Mouse (Mus musculus) forebrain, embryonic 13.5 days (tissue): ENCODE results near the gene B4galt1. TPM values are rescaled to one million over a fixed set of nuclear protein-coding genes. Genes with fewer than 3 reads are reported as not detected.

ENCODE experiments used
- ATAC-seq: fragments of 200-750 bp; cut with Nextera tagmentation; 2 replicates; pipeline ENCODE4 v1.8.0; 2017
- H3K27ac ChIP-seq: fragments of 300-500 bp; sonication (generic); 2 replicates; pipeline ENCODE4 v1.5.1; 2015; ENCODE audit warnings: inconsistent platforms, mild to moderate bottlenecking, moderate library complexity
- H3K27me3 ChIP-seq: fragments of 300-500 bp; sonication (generic); 2 replicates; pipeline ENCODE4 v1.6.1; 2015; ENCODE audit warnings: mild to moderate bottlenecking, inconsistent platforms
- H3K36me3 ChIP-seq: fragments of 300-500 bp; sonication (generic); 2 replicates; pipeline ENCODE4 v1.6.1; 2015; ENCODE audit warnings: mild to moderate bottlenecking, inconsistent platforms; ENCODE audit not compliant: poor library complexity, severe bottlenecking
- H3K4me1 ChIP-seq: fragments of 300-500 bp; sonication (generic); 2 replicates; pipeline ENCODE4 v1.6.1; 2015; ENCODE audit warnings: inconsistent platforms
- H3K4me2 ChIP-seq: fragments of 300-500 bp; sonication (generic); 2 replicates; pipeline ENCODE4 v1.6.1; 2015; ENCODE audit warnings: inconsistent platforms, mild to moderate bottlenecking, moderate library complexity
- H3K4me3 ChIP-seq: fragments of 300-500 bp; sonication (generic); 2 replicates; pipeline ENCODE4 v1.5.1; 2015; ENCODE audit warnings: mild to moderate bottlenecking, inconsistent platforms
- H3K9ac ChIP-seq: fragments of 300-500 bp; sonication (generic); 2 replicates; pipeline ENCODE4 v1.6.1; 2015; ENCODE audit warnings: mild to moderate bottlenecking, inconsistent platforms
- H3K9me3 ChIP-seq: fragments of 300-500 bp; sonication (generic); replicated peaks from 2 replicates; pipeline ENCODE4 v1.6.1; 2016; ENCODE audit warnings: inconsistent platforms
- WGBS: fragments of 180-500 bp; shearing (Covaris S2); methylation state at CpG from one replicate; pipeline ENCODE4 v1.1.7; 2015; 5-methylcytosine and 5-hydroxymethylcytosine counted together
- polyA plus RNA-seq: library from polyadenylated mRNA; unstranded; fragments of >200 nt; fragmentation: Nextera tagmentation; extraction: Ambion mirVana; gene quantifications from 2 replicates; pipeline ENCODE4 v1.2.1, GENCODE M21; 2015

B4galt1 gene
- polyA plus RNA-seq, 1 experiment from 2014 or later: 7.8 TPM

DNA sequence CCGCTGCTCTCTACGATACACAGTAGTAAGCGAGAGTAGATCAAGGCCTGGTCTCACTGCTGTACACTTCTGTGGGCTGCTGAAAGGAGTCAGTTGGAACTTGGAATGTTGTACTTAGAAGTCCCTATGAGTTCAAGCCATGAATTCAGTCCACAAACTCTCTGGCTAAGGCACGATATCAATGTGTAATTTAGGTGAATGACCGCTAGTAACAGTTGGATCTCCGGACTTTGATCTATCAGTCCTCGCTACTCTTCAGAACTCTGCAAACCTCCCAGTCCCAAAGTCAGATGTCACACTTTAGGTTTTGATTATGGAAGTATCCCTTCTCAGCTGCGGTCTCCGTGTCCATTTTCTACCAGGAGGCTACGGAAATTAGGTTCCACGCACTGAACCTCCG, 10.6 kb upstream of the B4galt1 start:
- Histone ChIP-seq H3K27me3 (no peaks in the 10 kb centered on the region), H3K36me3 (no peaks in the 10 kb centered on the region), H3K9ac (no peak overlapping the region), H3K9me3 (no peaks in the 10 kb centered on the region), H3K4me3 (no peak overlapping the region), H3K4me2 (no peak overlapping the region), H3K27ac (no peak overlapping the region), H3K4me1 (peaks cover 6% of the 10 kb centered on the region; the same call in 1 of the 2 replicates)
- 96% methylated on average over 12 of the region's 12 CpGs for WGBS
- ATAC-seq: no peak

DNA sequence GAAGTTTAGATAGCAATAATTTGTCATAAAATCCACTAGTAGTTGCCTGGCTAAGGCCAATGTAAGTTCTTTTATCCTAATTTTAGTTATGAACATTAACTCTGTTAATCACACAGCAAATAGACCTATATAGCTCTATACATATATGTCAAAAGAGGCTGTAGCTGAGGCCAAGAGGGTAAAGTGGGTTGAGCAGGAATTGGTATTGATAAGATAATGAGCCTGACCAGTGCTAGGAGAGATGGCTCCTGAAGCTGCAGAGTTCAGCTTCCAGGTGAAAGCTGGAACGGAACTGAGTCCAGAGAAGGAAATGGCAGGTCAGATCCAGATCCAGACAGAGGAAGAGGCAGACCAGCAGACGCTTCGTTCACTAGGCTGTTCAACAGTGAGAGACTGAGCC, 9.5 kb upstream of the B4galt1 start:
- Histone ChIP-seq H3K27ac (no peak overlapping the region), H3K4me3 (no peak overlapping the region), H3K4me2 (no peak overlapping the region), H3K9me3 (no peaks in the 10 kb centered on the region), H3K9ac (no peak overlapping the region), H3K27me3 (no peaks in the 10 kb centered on the region), H3K36me3 (no peaks in the 10 kb centered on the region), H3K4me1 (no peaks in the 10 kb centered on the region; the same call in 1 of the 2 replicates)
- WGBS: 89% methylated on average over 3 of the region's 3 CpGs
- no peak for ATAC-seq

DNA sequence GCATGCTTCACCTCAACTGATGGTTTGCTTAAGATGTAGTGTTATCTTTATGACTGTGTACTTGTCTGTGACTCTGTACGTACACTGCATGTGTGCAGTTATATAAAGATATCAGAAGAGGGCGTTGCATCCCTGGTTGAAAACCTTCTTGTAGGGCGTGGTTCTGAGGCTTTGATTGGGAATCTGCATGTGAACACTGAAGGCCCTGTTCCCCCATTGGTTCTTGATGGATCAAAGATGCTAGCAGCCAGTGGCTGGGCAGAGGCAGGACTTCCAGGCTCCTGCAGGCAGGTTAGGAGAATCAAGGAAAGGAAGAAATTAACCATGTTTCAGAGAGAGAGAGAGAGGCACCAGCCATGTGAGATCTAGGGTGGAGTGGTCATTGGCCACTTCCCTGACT, 7.3 kb upstream of the B4galt1 start:
- WGBS: 78% methylated on average over 3 of the region's 3 CpGs
- Histone ChIP-seq H3K27me3 (no peaks in the 10 kb centered on the region), H3K9me3 (no peaks in the 10 kb centered on the region), H3K4me1 (no peaks in the 10 kb centered on the region), H3K9ac (no peak overlapping the region), H3K36me3 (no peaks in the 10 kb centered on the region), H3K4me2 (no peak overlapping the region), H3K27ac (no peak overlapping the region), H3K4me3 (no peak overlapping the region)
- no peak for ATAC-seq

- H3K27me3 ChIP-seq: no peaks in the 10 kb centered on the region
- WGBS: 85% methylated on average over 8 of the region's 8 CpGs
- no peak overlapping the region for H3K27ac ChIP-seq
- no peaks in the 10 kb centered on the region for H3K9me3 ChIP-seq
- no peak overlapping the region for H3K9ac ChIP-seq
- H3K4me2 ChIP-seq: no peak overlapping the region
- ATAC-seq: no peak
- peaks cover 12% of the 10 kb centered on the region for H3K4me1 ChIP-seq
- H3K4me3 ChIP-seq: no peak overlapping the region
- H3K36me3 ChIP-seq: no peaks in the 10 kb centered on the region
These were observed 4.1 kb upstream of the B4galt1 start for GRCm38 (mm10) chr4:40857824-40858346.

GRCm38 (mm10) chr4:40856571-40856970, 2.8 kb upstream of the B4galt1 start:
- H3K4me1 ChIP-seq: peaks cover 25% of the 10 kb centered on the region
- 81% methylated on average over 6 of the region's 6 CpGs for WGBS
- H3K4me3 ChIP-seq: no peak overlapping the region
- H3K9me3 ChIP-seq: no peaks in the 10 kb centered on the region
- H3K4me2 ChIP-seq: no peak overlapping the region
- H3K27me3 ChIP-seq: no peaks in the 10 kb centered on the region
- no peak for ATAC-seq
- no peak overlapping the region for H3K9ac ChIP-seq
- no peak overlapping the region for H3K27ac ChIP-seq
- H3K36me3 ChIP-seq: no peaks in the 10 kb centered on the region

DNA sequence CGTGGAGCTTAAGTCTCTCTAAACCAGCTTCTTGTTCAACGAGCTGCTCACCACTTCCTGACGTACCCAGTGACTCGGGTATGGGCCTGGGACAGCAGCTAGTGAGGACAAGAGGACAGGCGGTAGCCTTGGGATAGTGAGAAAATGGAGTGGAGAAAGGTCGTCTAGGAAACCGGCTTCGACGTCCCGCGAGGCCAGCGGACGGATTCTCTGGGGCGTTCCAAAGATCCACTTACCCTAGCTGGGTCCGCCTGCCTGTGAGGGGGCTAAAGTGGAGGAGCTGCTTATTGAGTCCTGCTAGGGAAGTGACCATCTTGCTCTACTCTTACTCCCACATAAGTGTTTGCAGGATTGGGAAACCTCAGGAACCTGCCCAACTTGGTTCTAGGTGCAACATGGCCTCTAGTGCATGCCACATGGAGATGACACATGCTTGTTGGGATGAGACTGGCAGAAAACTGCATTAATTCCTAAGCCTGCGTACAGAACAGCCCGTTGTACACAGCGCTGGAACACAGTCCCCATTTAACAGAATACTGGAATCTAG, 655 bp upstream of the B4galt1 start:
- Histone ChIP-seq H3K4me2 (peak overlapping the region; percentile 86), H3K27ac (peak overlapping the region; percentile 73), H3K4me1 (peaks cover 41% of the 10 kb centered on the region), H3K36me3 (no peaks in the 10 kb centered on the region), H3K27me3 (no peaks in the 10 kb centered on the region), H3K9me3 (no peaks in the 10 kb centered on the region), H3K9ac (peak overlapping the region; percentile 83), H3K4me3 (peak overlapping the region; percentile 69)
- no peak for ATAC-seq
- 11% methylated on average over 18 of the region's 18 CpGs for WGBS

- WGBS: 1% methylated on average over 12 of the region's 20 CpGs
- peak overlapping the region; percentile 69 for H3K4me3 ChIP-seq
- H3K4me2 ChIP-seq: peak overlapping the region; percentile 86
- no peaks in the 10 kb centered on the region for H3K27me3 ChIP-seq
- peak overlapping the region; percentile 84 for H3K27ac ChIP-seq
- peaks cover 51% of the 10 kb centered on the region for H3K4me1 ChIP-seq
- no peaks in the 10 kb centered on the region for H3K36me3 ChIP-seq
- peak overlapping the region; percentile 83 for H3K9ac ChIP-seq
- ATAC-seq: no peak
- H3K9me3 ChIP-seq: no peaks in the 10 kb centered on the region
These were observed 792 bp downstream of the B4galt1 start for GRCm38 (mm10) chr4:40852861-40853564.

- WGBS: 41% methylated on average over 5 of the region's 5 CpGs
- H3K36me3 ChIP-seq: no peaks in the 10 kb centered on the region
- no peaks in the 10 kb centered on the region for H3K27me3 ChIP-seq
- peaks cover 52% of the 10 kb centered on the region for H3K4me1 ChIP-seq
- H3K9me3 ChIP-seq: no peaks in the 10 kb centered on the region
- H3K27ac ChIP-seq: no peak overlapping the region
- ATAC-seq: no peak
- H3K9ac ChIP-seq: peak overlapping the region; percentile 83
- peak overlapping the region; percentile 69 for H3K4me3 ChIP-seq
- peak overlapping the region; percentile 86 for H3K4me2 ChIP-seq
These were observed 1.5 kb downstream of the B4galt1 start for GRCm38 (mm10) chr4:40852249-40852781.

- Histone ChIP-seq H3K4me1 (peaks cover 52% of the 10 kb centered on the region), H3K36me3 (no peaks in the 10 kb centered on the region), H3K4me2 (peak overlapping the region; percentile 86), H3K9ac (peak overlapping the region; percentile 43; the same call in 1 of the 2 replicates), H3K4me3 (0 out of 2 replicates have a peak overlapping the region, but pooled peaks have one; percentile 69), H3K27me3 (no peaks in the 10 kb centered on the region), H3K27ac (no peak overlapping the region), H3K9me3 (no peaks in the 10 kb centered on the region)
- ATAC-seq: no peak
- WGBS: 55% methylated on average over 4 of the region's 4 CpGs
These were observed 2.0 kb downstream of the B4galt1 start for GRCm38 (mm10) chr4:40851763-40852248.

DNA sequence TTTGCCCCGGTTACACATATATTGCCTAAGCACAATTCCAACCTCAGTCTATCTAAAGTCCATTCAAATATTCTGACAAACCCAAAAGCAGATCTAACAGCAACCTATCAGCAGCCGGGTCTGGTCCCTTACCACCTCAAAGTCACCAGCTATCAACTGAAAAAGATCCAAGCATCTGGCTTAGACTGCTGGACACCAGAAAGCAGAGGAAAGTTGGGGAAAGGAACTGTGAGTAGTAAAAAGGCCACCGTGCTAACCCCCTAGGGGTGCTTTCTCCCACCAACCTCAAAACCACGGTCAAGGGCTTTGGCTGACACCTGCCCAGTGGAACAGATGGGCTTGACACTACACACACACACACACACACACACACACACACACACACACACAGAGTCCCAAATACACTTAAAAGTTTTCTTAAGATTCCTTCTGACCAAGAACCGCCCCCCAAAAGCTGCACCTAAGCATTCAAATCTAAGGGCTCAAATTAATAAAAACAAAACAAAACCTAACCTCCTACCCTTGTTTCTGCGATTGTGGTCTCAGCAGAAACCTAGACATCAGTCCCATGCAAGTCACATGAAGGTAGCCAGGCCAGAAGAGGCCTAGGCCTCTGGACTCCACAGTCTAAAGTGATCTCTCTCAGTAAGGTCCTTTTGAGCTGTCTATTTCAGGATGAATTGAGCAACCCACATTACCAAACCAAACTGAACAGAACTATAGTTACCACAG, 2.6 kb downstream of the B4galt1 start:
- H3K27ac ChIP-seq: no peak overlapping the region
- 75% methylated on average over 6 of the region's 6 CpGs for WGBS
- no peak for ATAC-seq
- no peaks in the 10 kb centered on the region for H3K36me3 ChIP-seq
- no peak overlapping the region for H3K4me3 ChIP-seq
- peak overlapping the region; percentile 43 for H3K9ac ChIP-seq
- no peaks in the 10 kb centered on the region for H3K9me3 ChIP-seq
- H3K27me3 ChIP-seq: no peaks in the 10 kb centered on the region
- H3K4me2 ChIP-seq: peak overlapping the region; percentile 86
- peaks cover 52% of the 10 kb centered on the region for H3K4me1 ChIP-seq

DNA sequence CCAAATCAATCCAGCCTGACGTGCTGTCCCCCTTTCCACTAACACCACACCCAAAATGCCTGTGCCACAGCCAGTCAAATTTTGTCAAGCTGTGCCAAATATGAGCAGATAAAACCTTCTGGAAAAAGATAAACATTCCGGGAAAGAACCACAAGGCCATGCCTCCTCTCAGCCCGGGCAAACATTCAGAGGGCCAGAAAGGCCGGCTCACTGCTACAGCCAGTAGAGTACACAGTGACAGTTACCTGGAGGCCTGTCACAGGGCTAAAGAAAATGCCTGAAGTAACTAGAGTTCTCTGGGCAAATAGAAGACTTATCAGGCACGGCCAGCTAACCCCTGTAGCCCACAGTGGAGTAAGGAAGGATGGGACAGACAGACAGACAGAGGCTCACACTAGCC, 3.2 kb downstream of the B4galt1 start:
- Histone ChIP-seq H3K4me3 (no peak overlapping the region), H3K9me3 (no peaks in the 10 kb centered on the region), H3K27ac (no peak overlapping the region), H3K4me2 (peak overlapping the region; percentile 86), H3K36me3 (no peaks in the 10 kb centered on the region), H3K4me1 (peaks cover 55% of the 10 kb centered on the region), H3K9ac (no peak overlapping the region), H3K27me3 (no peaks in the 10 kb centered on the region)
- 89% methylated on average over 5 of the region's 5 CpGs for WGBS
- no peak for ATAC-seq

- no peaks in the 10 kb centered on the region for H3K9me3 ChIP-seq
- WGBS: 90% methylated on average over 3 of the region's 3 CpGs
- no peak for ATAC-seq
- H3K27ac ChIP-seq: no peak overlapping the region
- peaks cover 60% of the 10 kb centered on the region for H3K4me1 ChIP-seq
- H3K4me3 ChIP-seq: no peak overlapping the region
- no peak overlapping the region for H3K9ac ChIP-seq
- H3K36me3 ChIP-seq: no peaks in the 10 kb centered on the region
- no peak overlapping the region for H3K4me2 ChIP-seq
- no peaks in the 10 kb centered on the region for H3K27me3 ChIP-seq
These were observed 4.3 kb downstream of the B4galt1 start for GRCm38 (mm10) chr4:40849518-40849917.
